Mouse (Mus musculus) lung, embryonic 16.5 days (tissue): ENCODE results near the gene Nup210l. TPM values are rescaled to one million over a fixed set of nuclear protein-coding genes. Genes with fewer than 3 reads are reported as not detected.
"Not testable (repeated sequence)": the region's sequence is repeated elsewhere in the genome, so short reads cannot be mapped to it uniquely, and the experiment has no call there.

Experiments
- ATAC-seq: fragments of 200-750 bp; cut with Nextera tagmentation; 2 replicates; pipeline ENCODE4 v1.8.0; 2017; ENCODE audit warnings: low read depth, mild to moderate bottlenecking, moderate library complexity
- H3K27ac ChIP-seq: fragments of 300-500 bp; sonication (generic); 2 replicates; pipeline ENCODE4 v1.5.1; 2014; ENCODE audit warnings: mild to moderate bottlenecking, control low read depth, low read length
- H3K27me3 ChIP-seq: fragments of 300-500 bp; sonication (generic); 2 replicates; pipeline ENCODE4 v1.6.1; 2014; ENCODE audit warnings: low read depth, low read length, mixed read lengths; ENCODE audit not compliant: control insufficient read depth, insufficient read depth
- H3K36me3 ChIP-seq: fragments of 300-500 bp; sonication (generic); 2 replicates; pipeline ENCODE4 v1.6.1; 2014; ENCODE audit warnings: low read length; ENCODE audit not compliant: control insufficient read depth, insufficient read depth
- H3K4me1 ChIP-seq: fragments of 300-500 bp; sonication (generic); replicated peaks from 2 replicates; pipeline ENCODE4 v1.6.1; 2014; ENCODE audit warnings: low read length, mixed read lengths; ENCODE audit not compliant: control insufficient read depth, insufficient read depth
- H3K4me2 ChIP-seq: fragments of 300-500 bp; sonication (generic); 2 replicates; pipeline ENCODE4 v1.6.1; 2014; ENCODE audit warnings: low read depth, low read length, control low read depth
- H3K4me3 ChIP-seq: fragments of 300-500 bp; sonication (generic); 2 replicates; pipeline ENCODE4 v1.5.1; 2014; ENCODE audit warnings: mild to moderate bottlenecking, low read length, control low read depth
- H3K9ac ChIP-seq: fragments of 300-500 bp; sonication (generic); 2 replicates; pipeline ENCODE4 v1.6.1; 2014; ENCODE audit warnings: low read length, control low read depth
- H3K9me3 ChIP-seq: fragments of 300-500 bp; sonication (generic); 2 replicates; pipeline ENCODE4 v1.6.1; 2016; ENCODE audit warnings: low read length; ENCODE audit not compliant: control insufficient read depth
- WGBS: fragments of 180-500 bp; shearing (Covaris S2); extraction: QIAGEN DNeasy Blood & Tissue Kit; methylation state at CpG from one replicate; pipeline ENCODE4 v1.1.7; 2014; 5-methylcytosine and 5-hydroxymethylcytosine counted together
- polyA plus RNA-seq: library from polyadenylated mRNA; unstranded; fragments of >200 nt; fragmentation: Nextera tagmentation; extraction: Ambion mirVana; gene quantifications from 2 replicates; pipeline ENCODE4 v1.2.1, GENCODE M21; 2015

The Nup210l gene
- polyA plus RNA-seq, 1 experiment from 2014 or later = 0.41 TPM

DNA sequence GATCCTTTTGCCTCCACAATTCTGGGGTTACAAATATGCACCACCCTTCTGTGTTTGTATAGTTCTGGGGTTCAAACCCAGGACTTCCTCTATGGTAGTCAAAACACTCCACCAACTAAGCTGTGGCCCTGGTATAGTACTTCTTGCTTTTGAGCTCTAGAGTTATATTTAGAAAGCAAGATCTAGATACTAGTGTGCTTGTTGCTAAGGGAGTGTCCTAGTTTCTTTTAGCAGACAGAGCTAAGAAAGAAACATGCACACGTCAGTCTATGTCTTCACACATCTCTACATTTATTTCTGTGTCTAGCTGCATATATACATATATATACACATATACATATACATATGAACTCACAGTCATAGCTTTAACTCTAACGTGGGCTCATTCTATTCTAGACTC, 7.8 kb downstream of the Nup210l start:
- Histone ChIP-seq H3K4me1 (no peaks in the 10 kb centered on the region), H3K4me3 (no peak overlapping the region), H3K9me3 (no peaks in the 10 kb centered on the region), H3K36me3 (no peaks in the 10 kb centered on the region), H3K27me3 (no peaks in the 10 kb centered on the region), H3K27ac (no peak overlapping the region), H3K9ac (no peak overlapping the region), H3K4me2 (no peak overlapping the region)
- 76% methylated on average over 2 of the region's 2 CpGs for WGBS
- ATAC-seq = no peak

DNA sequence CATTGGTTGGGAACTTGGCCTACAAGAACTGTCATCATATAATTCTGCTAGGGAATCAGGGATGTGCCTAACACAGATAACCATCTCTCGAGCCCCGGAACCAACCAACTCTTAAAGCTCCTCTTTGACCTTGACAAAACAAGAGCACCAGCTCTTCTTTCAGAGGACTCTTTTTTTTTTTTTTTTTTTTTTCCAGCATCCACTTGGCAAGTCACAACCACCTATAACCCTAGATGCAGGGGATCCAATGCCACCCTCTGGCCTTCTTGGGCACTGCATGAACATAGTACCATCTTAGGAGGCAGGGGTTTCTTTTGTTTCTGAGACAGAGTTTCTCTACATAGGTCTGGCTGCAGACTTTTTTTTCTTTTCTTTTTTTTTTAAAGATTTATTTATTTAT, 10.4 kb downstream of the Nup210l start:
- H3K4me1 ChIP-seq = no peaks in the 10 kb centered on the region
- no peak overlapping the region for H3K4me2 ChIP-seq
- no peaks in the 10 kb centered on the region for H3K27me3 ChIP-seq
- H3K4me3 ChIP-seq = no peak overlapping the region
- no peaks in the 10 kb centered on the region for H3K36me3 ChIP-seq
- H3K9me3 ChIP-seq = no peaks in the 10 kb centered on the region
- H3K9ac ChIP-seq = no peak overlapping the region
- 68% methylated on average over 2 of the region's 2 CpGs for WGBS
- H3K27ac ChIP-seq = no peak overlapping the region
- no peak for ATAC-seq

DNA sequence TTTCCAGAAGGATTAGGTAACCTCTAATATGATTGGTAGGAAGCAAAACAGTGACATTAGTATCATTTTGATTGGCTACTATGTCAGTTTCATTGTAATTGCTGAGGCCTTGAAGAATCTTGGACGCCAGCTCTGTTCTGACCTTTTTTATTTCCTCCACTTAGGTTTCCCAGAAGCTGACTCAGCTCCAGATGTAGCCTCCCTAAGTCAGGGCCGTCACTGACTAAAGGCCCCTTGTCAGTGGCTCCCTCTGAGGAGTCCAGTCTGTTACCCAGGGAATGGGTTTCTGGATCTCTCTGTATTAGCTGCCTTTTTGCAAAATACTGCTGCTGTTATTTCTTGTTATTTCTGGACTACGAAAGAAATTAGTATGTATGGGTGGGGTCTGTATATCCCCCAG, 11.6 kb downstream of the Nup210l start:
- no peaks in the 10 kb centered on the region for H3K27me3 ChIP-seq
- no peaks in the 10 kb centered on the region for H3K36me3 ChIP-seq
- H3K4me2 ChIP-seq = no peak overlapping the region
- H3K4me1 ChIP-seq = no peaks in the 10 kb centered on the region
- H3K27ac ChIP-seq = no peak overlapping the region
- no peak overlapping the region for H3K4me3 ChIP-seq
- ATAC-seq = no peak
- 68% methylated on average over 3 of the region's 3 CpGs for WGBS
- no peaks in the 10 kb centered on the region for H3K9me3 ChIP-seq
- H3K9ac ChIP-seq = no peak overlapping the region

DNA sequence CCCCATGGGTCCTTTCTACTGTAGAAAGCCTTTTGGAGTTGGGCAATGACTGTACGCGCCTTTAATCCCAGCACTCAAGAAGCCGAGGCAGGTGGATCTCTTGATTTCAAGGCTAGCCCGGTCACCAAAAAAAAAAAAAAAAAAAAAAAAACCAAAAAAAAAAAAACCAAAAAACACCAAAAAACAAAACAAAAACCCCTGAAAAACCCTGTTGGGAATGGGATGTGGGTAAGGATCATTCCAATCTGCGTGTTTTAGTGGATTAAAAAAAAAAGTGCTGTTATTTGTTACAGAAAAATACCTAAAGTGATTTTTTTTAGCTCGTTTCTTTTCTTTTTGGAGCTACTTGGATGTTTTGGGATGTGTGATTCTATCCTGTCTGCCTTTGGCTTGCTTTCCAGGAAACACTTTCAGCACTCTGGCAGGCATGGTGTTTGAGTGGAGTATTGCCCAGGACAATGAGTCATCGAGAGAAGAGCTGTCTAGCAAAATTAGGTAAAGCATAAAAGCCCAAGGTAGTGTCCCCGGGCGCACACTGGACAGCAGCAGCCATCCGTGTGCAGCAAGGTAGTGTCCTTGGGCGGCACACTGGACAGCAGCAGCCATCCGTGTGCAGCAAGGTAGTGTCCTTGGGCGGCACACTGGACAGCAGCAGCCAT, 14.3 kb downstream of the Nup210l start:
- 85% methylated on average over 13 of the region's 13 CpGs for WGBS
- no peak overlapping the region for H3K4me3 ChIP-seq
- H3K27ac ChIP-seq = no peak overlapping the region
- H3K4me2 ChIP-seq = no peak overlapping the region
- no peaks in the 10 kb centered on the region for H3K36me3 ChIP-seq
- no peak for ATAC-seq
- no peaks in the 10 kb centered on the region for H3K9me3 ChIP-seq
- no peaks in the 10 kb centered on the region for H3K4me1 ChIP-seq
- no peaks in the 10 kb centered on the region for H3K27me3 ChIP-seq
- no peak overlapping the region for H3K9ac ChIP-seq

DNA sequence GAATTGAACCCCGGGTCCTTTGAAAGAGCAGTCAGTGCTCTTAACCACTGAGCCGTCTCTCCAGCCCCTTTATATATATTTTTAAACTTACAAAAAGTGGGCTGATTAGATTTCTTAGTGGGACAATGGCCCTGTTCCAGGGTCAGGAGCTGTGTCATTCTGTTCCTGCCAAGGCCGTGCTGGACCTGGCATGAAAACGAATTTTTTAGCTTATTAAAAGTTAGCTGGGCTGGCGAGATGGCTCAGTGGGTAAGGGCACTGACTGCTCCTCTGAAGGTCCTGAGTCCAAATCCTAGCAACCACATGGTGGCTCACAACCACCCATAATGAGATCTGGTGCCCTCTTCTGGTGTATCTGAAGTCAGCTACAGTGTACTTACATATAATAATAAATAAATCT, 18.1 kb downstream of the Nup210l start:
- H3K27ac ChIP-seq, H3K36me3 ChIP-seq, ATAC-seq, H3K9me3 ChIP-seq, H3K4me2 ChIP-seq, H3K4me1 ChIP-seq, H3K4me3 ChIP-seq, H3K27me3 ChIP-seq, H3K9ac ChIP-seq: not testable (repeated sequence)
- WGBS = 76% methylated on average over 5 of the region's 5 CpGs

DNA sequence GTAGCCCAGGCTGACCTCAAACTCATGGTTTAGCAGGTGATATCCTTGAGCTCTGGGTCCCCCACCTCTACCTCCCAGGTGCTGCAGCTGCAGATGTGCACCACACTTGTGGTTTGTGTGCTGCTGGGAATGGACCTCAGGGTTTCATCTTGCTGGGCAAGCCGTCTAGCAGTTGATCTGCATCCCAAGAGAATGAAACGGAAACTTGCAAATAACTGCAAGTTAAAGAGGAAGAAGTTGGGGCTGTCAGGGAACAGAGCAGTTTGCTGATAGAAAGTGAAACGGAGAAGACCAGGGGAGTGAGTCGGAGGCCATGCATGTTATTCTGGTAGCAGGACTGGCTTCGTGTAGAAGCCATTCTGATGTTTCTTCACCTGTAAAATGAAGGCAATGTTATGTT, 21.8 kb downstream of the Nup210l start:
- Histone ChIP-seq H3K27me3 (no peaks in the 10 kb centered on the region), H3K36me3 (no peaks in the 10 kb centered on the region), H3K4me1 (no peaks in the 10 kb centered on the region), H3K9me3 (no peaks in the 10 kb centered on the region), H3K27ac (no peak overlapping the region), H3K9ac (no peak overlapping the region), H3K4me3 (no peak overlapping the region), H3K4me2 (no peak overlapping the region)
- WGBS = 73% methylated on average over 5 of the region's 5 CpGs
- no peak for ATAC-seq

DNA sequence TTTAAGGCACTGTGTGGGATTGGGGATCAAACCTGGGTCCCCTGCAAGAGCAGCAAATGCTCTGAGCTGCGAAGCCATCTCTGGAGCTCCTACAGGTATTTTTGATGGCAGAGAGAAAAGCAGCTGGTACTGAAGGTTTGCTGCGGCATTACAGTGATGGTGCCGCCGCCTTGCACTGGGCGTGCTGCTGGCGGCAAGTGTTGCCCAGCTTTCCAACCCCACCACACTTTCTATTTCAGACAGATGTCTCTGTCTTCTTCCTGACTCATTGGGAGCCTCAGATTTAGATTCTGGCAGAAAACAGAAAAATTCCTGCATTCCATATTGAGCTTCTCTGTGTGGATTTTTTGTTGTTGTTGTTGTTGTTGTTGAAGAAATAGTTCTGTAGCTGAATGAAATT, 23.9 kb downstream of the Nup210l start:
- ATAC-seq = no peak
- Histone ChIP-seq H3K9ac (no peak overlapping the region), H3K27me3 (no peaks in the 10 kb centered on the region), H3K4me3 (no peak overlapping the region), H3K4me2 (no peak overlapping the region), H3K9me3 (no peaks in the 10 kb centered on the region), H3K36me3 (no peaks in the 10 kb centered on the region), H3K4me1 (no peaks in the 10 kb centered on the region), H3K27ac (no peak overlapping the region)
- WGBS = 85% methylated on average over 6 of the region's 6 CpGs

DNA sequence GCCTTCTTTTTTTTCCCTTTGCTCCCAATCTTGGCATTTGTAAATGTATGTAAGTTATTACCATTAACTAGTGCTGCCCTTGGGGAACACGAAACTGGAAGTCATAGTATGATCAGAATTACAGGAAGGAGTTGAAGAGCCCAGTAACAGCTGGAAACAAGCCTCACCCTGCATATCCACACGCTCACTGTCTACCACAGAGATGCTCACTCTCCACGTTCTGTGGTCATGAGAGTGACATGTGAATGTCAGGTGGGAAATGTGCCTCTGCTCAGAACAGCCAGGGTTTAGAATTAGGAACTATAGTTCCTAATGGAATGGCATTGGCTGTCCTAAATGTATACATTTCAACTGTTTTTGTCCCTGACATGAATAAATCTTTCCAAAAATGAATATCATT, 28.8 kb downstream of the Nup210l start:
- Histone ChIP-seq H3K9me3 (no peaks in the 10 kb centered on the region), H3K4me2 (no peak overlapping the region), H3K4me1 (0 out of 2 replicates have a peak, but pooled peaks cover 3% of the 10 kb centered on the region), H3K4me3 (no peak overlapping the region), H3K36me3 (no peaks in the 10 kb centered on the region), H3K27ac (no peak overlapping the region), H3K27me3 (no peaks in the 10 kb centered on the region), H3K9ac (no peak overlapping the region)
- WGBS = 69% methylated on average over 3 of the region's 3 CpGs
- no peak for ATAC-seq

DNA sequence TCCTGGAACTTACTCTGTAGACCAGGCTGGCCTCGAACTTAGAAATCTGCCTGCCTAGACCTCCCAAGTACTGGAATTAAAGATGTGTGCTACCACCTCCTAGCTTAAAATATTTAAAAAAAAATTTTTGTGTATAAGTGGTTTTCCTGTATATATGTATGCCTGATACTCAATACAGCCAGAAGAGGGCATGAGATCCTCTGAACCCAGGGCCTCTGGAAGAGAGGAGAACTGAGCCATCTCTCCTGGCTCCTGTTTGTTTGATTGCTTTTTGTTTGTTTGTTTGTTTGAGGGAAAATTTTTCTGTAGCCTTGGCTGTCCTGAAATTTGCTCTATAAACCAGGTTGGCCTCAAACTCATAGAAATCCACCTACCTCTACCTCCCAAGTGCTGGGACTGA, 29.4 kb downstream of the Nup210l start:
- Histone ChIP-seq H3K27me3 (no peaks in the 10 kb centered on the region), H3K36me3 (no peaks in the 10 kb centered on the region), H3K9me3 (no peaks in the 10 kb centered on the region), H3K27ac (no peak overlapping the region), H3K4me2 (no peak overlapping the region), H3K4me1 (0 out of 2 replicates have a peak, but pooled peaks cover 3% of the 10 kb centered on the region), H3K4me3 (no peak overlapping the region), H3K9ac (no peak overlapping the region)
- 89% methylated on average over 1 of the region's 1 CpGs for WGBS
- ATAC-seq = no peak

DNA sequence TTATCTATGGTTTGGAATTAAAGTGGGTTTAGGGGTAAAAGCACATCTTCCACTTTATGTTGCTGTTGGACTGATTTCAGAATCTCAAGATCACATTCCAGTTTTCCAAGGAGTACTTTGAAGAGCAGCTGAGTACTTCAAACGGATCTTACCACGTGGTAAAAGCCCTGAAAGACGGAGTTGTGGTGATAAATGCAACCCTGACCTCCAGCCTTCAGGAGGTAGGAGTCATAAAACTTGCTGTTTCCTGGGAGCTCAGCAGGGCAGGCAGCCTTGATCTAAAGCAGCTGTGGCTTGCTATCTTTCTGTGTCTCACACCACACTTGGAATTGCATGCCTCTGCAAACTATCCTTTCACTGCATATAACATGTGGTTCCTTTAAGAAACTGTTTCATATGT, 30.6 kb downstream of the Nup210l start:
- H3K27me3 ChIP-seq = no peaks in the 10 kb centered on the region
- H3K4me2 ChIP-seq = no peak overlapping the region
- ATAC-seq = peak; percentile 67; the same call in 1 of the 2 replicates
- peak overlapping the region; percentile 44 for H3K27ac ChIP-seq
- H3K4me1 ChIP-seq = 0 out of 2 replicates have a peak, but pooled peaks cover 3% of the 10 kb centered on the region
- H3K36me3 ChIP-seq = no peaks in the 10 kb centered on the region
- H3K9ac ChIP-seq = no peak overlapping the region
- H3K9me3 ChIP-seq = no peaks in the 10 kb centered on the region
- 21% methylated on average over 3 of the region's 3 CpGs for WGBS
- H3K4me3 ChIP-seq = no peak overlapping the region
